Mouse (Mus musculus): ENCODE measurements around the gene Cenpk. TPM values are rescaled to one million over a fixed set of nuclear protein-coding genes. Genes with fewer than 3 reads are reported as not detected.
"Not testable (repeated sequence)": the region's sequence is repeated elsewhere in the genome, so short reads cannot be mapped to it uniquely, and the experiment has no call there.

Cenpk gene
- total RNA-seq (2021) = 1 to 10 TPM; 1.0 to 1.4 TPM

- peak; percentile 93 to 95 for DNase-seq (ENCODE audit: extremely low spot score in 1 of 2, low spot score in 1 of 2)
These were observed at the start of gene Cenpk, which contains the start of gene Ppwd1 for GRCm38 (mm10) chr13:104228384-104229066. TSS of gene Cenpk (plus strand) at chr13:104228611. TSS of gene Ppwd1 (minus strand) at chr13:104228843.

GRCm38 (mm10) chr13:104178650-104179121 lies 49.7 kb upstream of the Cenpk start, which contains the start of gene Trim23:
TSS of gene Trim23 (plus strand) at chr13:104178797.
- peak; percentile 89 to 92 for DNase-seq (ENCODE audit: extremely low spot score in 1 of 2, low spot score in 1 of 2)

DNA sequence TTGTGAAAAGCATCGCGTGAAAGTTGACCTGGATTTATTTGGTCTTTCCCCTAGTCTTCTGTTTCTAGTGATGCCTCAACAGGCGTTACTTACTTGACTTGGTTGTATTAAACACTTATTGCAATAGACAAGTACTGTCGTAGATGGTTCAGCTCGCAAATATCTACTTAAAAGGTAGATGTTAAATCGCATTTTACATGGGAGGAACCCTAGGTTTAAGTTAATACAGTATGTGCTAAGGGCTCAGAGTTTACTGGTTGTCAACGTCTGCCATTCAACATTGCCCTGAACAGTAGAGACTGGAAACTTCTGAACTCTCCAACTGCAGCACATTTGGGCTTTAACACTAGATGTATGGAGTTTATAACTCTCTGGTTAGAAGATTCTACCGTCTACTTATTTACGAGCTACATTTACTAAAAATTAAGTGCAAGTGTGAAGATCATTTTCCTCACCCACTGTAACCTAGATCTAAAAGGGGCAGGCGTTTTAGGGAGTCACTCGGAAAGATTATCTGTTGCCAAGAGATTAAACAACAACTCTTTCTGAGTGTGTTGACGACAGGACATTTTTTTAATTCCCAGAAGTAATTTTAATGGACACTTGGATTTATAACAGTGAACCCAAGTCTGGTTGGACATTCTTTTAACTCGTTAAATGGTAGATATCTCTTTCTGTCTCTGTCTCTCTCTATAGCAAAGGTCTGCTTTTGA lies 49.1 kb upstream of the Cenpk start:
- no peak for DNase-seq (ENCODE audit: extremely low spot score in 1 of 2, low spot score in 1 of 2)

DNA sequence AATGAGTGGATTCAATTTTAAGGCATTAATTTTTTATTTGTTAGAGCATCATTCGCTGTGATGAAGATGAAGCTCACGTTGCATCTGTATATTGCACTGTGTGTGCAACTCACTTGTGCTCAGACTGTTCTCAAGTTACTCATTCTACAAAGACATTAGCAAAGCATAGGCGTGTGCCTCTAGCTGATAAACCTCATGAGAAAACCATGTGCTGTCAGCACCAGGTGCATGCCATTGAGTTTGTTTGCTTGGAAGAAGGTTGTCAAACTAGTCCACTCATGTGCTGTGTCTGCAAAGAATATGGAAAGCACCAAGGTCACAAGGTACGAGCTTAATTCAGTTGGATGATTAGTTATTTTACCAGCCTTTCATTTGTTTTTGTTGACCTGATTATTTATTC lies 41.1 kb upstream of the Cenpk start:
- no peak for DNase-seq (ENCODE audit: extremely low spot score in 1 of 2, low spot score in 1 of 2)

- DNase-seq (ENCODE audit: extremely low spot score in 1 of 2, low spot score in 1 of 2) = not testable (repeated sequence)
These were observed 32.5 kb upstream of the Cenpk start for GRCm38 (mm10) chr13:104195891-104196290.

GRCm38 (mm10) chr13:104204313-104204712 lies 24.1 kb upstream of the Cenpk start:
- no peak for DNase-seq (ENCODE audit: extremely low spot score in 1 of 2, low spot score in 1 of 2)

DNA sequence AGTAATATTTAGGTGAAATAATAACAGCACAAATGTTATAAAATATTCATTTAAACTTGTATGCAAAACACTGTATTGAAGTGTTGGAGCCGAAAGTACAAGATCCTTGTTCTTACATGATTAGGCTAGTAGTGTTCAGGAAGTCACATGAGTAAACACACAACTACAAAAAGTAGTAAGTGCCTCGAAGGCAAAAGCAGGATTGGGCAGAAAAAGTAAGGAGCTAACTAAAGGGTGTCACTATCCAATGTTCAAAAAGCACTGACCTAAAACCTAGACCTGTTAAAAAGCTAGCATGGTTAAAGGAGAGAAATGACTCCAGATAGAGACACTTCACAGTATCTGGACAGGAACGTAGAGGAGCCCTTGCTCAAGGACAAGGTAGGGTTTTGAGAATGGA lies 933 bp upstream of the Cenpk start:
- no peak for DNase-seq (ENCODE audit: extremely low spot score in 1 of 2, low spot score in 1 of 2)

DNA sequence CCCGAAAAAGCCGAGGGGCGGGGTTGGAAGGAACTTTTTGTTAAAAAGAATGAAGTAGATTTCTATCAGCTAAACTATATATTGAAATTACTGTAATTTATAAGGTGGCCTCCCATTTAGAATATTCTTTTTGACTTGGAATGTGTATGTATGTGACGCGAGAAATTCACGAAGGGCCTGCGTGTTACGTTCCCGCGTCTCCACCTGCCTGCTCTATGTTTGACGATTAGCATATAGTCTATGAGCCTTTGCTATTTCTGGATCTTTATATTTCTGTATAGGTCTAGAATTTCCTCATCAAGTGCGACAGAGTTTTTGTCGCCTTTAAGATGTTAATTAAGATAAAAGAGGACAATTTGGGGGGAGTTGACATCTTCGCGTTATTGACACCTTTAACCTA lies 770 bp downstream of the Cenpk start:
- no peak for DNase-seq (ENCODE audit: extremely low spot score in 1 of 2, low spot score in 1 of 2)

DNA sequence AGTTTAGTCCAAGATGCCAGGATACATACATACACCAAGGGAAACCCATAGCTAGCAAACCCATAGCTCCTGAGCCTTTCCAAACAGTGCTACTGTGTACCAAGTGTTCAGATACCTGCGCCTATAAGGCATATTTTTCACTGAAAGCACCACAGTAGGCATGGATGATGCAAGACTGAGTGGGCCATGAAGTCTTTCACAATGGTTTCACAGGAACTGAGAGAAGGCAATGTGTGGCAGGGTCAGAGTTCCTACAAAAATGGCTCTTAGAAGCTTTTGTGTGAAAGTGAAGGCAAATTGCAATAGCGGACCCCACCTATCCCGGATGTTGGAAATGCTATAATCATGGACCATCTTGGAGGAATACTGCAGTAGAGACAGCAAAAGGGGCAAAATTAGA lies 30.6 kb downstream of the Cenpk start:
- no peak for DNase-seq (ENCODE audit: extremely low spot score in 1 of 2, low spot score in 1 of 2)

DNA sequence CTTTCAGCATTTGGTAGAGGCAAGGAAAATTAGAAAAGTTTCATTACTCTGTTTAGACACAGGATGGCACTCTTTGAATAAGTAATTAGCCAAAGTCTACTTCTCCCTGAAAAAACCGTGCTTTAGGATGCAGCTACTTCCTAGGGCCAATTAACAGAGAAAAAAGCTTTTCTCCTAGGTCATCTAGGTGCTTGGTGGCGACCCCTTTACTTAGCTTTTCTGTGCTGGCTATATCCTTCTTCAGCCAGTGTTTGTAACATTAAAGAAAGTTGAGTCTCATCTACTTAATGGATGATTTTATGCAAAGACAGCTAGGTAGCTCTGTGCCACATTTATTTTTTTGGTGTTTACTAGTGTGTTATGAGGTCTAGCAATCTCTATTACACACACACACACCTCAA lies 56.6 kb downstream of the Cenpk start:
- peak in 1 of 2 experiments; percentile 8 for DNase-seq (ENCODE audit: extremely low spot score in 1 of 2, low spot score in 1 of 2)

GRCm38 (mm10) chr13:104285737-104286311 lies 57.4 kb downstream of the Cenpk start:
- DNase-seq (ENCODE audit: extremely low spot score in 1 of 2, low spot score in 1 of 2) = peak in 1 of 2 experiments; percentile 24

GRCm38 (mm10) chr13:104286336-104286735 lies 57.9 kb downstream of the Cenpk start:
- DNase-seq (ENCODE audit: extremely low spot score in 1 of 2, low spot score in 1 of 2) = no peak

DNA sequence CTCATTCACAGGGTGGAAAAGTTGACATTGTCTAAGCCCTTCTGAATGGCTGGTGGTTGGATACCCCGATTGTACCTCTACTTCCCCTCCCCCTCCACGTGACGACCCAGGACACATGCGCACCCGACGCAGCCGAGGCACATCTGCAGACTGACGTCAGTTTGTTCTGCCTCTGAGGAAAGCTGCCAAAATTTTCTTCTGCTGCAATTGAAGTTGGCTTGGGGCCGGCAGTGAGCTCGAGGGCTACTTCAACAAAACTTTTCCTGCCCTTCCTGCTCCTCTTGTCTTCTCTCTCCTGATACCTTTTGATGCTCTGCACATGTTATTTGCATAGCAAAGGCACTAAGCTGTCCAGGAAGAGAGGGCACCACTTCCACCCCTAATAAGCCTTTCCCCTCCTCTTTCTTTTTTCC lies 58.5 kb downstream of the Cenpk start:
- peak; percentile 66 to 71 for DNase-seq (ENCODE audit: extremely low spot score in 1 of 2, low spot score in 1 of 2)

- DNase-seq (ENCODE audit: extremely low spot score in 1 of 2, low spot score in 1 of 2) = no peak
These were observed 59.2 kb downstream of the Cenpk start, which contains the start of gene Adamts6 for GRCm38 (mm10) chr13:104287366-104288225. TSS of gene Adamts6 (plus strand) at chr13:104287835.

DNA sequence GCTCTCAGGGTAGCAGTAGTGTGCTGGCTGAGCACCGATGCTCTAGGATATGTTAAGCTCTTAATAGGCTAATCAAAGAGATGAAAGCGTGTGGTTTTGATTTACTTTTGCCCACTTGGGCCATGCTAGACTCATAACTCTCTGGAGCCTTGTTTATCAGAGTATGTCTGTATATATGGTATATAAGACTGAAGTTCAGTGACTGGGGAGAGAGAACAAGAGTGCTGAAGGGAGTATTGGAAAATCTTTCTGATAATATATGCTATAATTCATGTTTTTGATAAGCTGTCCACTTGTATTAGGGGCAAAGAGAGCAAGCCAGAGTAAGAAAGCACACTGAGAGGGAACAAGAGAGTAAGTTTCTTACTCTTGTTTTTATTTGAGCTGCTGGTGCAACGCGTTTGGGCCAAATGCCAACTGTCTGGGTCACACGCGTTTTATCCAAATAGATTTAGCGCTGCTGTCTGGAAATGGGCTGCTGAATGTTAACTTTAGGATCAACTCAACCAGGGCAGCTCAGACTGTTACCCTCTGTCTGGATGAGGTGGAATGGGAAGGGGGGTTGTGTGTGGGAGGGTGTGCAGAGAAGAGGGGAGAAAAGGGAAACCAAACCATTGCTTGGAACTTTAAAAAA lies 59.9 kb downstream of the Cenpk start:
- DNase-seq (ENCODE audit: extremely low spot score in 1 of 2, low spot score in 1 of 2) = peak in 1 of 2 experiments; percentile 49

DNA sequence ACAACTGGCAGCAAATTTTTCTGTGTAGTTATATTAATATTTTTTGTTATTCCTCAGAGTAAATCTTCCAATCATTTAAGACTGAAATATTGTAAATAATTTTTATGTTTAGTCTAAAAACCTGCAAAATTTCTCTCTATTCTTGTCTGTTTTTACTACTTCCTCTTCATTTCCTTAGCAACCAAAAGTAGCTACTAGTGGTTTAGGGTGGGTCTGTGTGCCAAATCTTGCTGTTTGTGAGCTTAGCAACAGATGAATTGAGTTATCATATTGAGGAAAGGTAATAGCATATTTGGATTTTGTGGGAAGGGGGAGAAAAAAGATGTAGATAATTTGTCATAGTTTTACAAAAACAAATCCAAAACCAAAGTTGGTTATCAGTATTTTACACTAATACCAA lies 60.8 kb downstream of the Cenpk start:
- no peak for DNase-seq (ENCODE audit: extremely low spot score in 1 of 2, low spot score in 1 of 2)

DNA sequence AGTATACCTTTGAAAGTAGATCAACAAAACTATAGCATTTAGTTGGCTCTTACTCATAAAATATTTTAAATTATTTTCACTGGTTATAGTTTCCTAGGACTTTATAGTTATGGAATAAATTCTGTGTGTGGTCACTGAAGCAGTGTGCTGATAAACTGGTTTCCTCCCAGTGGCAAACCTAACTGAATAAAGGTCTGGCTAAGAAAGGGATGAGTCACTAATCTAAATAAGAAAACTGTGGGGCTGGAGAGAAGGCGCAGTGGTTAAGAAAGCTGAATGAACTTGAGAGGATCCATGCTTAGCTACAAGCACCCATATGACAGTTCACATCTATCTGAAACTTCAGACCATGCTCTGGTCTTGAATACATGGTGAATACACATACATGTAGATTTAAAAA lies 67.1 kb downstream of the Cenpk start:
- no peak for DNase-seq (ENCODE audit: extremely low spot score in 1 of 2, low spot score in 1 of 2)
